Mouse (Mus musculus) limb, embryonic 13.5 days (tissue): Measurements from ENCODE around the gene Asf1b. TPM values are rescaled to one million over a fixed set of nuclear protein-coding genes. Genes with fewer than 3 reads are reported as not detected.

ENCODE experiments used
- ATAC-seq: fragments of 200-750 bp; cut with Nextera tagmentation; 2 replicates; pipeline ENCODE4 v1.8.0; 2017; ENCODE audit warnings: low read depth, moderate number of reproducible peaks, moderate TSS enrichment; ENCODE audit not compliant: low FRiP score
- H3K27ac ChIP-seq: fragments of 300-500 bp; sonication (generic); 2 replicates; pipeline ENCODE4 v1.5.1; 2015; ENCODE audit warnings: inconsistent platforms, mild to moderate bottlenecking, moderate library complexity
- H3K27me3 ChIP-seq: fragments of 300-500 bp; sonication (generic); 2 replicates; pipeline ENCODE4 v1.6.1; 2015; ENCODE audit warnings: mild to moderate bottlenecking, inconsistent platforms
- H3K36me3 ChIP-seq: fragments of 300-500 bp; sonication (generic); 2 replicates; pipeline ENCODE4 v1.6.1; 2015; ENCODE audit warnings: inconsistent platforms, mild to moderate bottlenecking, moderate library complexity
- H3K4me1 ChIP-seq: fragments of 300-500 bp; sonication (generic); 2 replicates; pipeline ENCODE4 v1.6.1; 2015; ENCODE audit warnings: inconsistent platforms
- H3K4me2 ChIP-seq: fragments of 300-500 bp; sonication (generic); replicated peaks from 2 replicates; pipeline ENCODE4 v1.6.1; 2015; ENCODE audit warnings: inconsistent platforms, mild to moderate bottlenecking, moderate library complexity
- H3K4me3 ChIP-seq: fragments of 300-500 bp; sonication (generic); 2 replicates; pipeline ENCODE4 v1.5.1; 2015; ENCODE audit warnings: moderate library complexity, mild to moderate bottlenecking, inconsistent platforms
- H3K9ac ChIP-seq: fragments of 300-500 bp; sonication (generic); 2 replicates; pipeline ENCODE4 v1.6.1; 2015; ENCODE audit warnings: mild to moderate bottlenecking, inconsistent platforms
- H3K9me3 ChIP-seq: fragments of 300-500 bp; sonication (generic); 2 replicates; pipeline ENCODE4 v1.6.1; 2016; ENCODE audit warnings: inconsistent platforms
- WGBS: fragments of 180-500 bp; shearing (Covaris S2); methylation state at CpG from one replicate; pipeline ENCODE4 v1.1.7; 2015; 5-methylcytosine and 5-hydroxymethylcytosine counted together
- microRNA counts: library from miRNA; unstranded; fragments of <30 nt; microRNA quantifications from one replicate; lab custom pipeline; 2016
- microRNA-seq: library from miRNA; unstranded; fragments of <30 nt; microRNA quantifications from one replicate; pipeline ENCODE4, GENCODE M21; 2016
- polyA plus RNA-seq: library from polyadenylated mRNA; unstranded; fragments of >200 nt; fragmentation: Nextera tagmentation; extraction: Ambion mirVana; gene quantifications from 2 replicates; pipeline ENCODE4 v1.2.1, GENCODE M21; 2015

The Asf1b gene
- polyA plus RNA-seq, 1 experiment from 2014 or later, result 52.9 TPM

DNA sequence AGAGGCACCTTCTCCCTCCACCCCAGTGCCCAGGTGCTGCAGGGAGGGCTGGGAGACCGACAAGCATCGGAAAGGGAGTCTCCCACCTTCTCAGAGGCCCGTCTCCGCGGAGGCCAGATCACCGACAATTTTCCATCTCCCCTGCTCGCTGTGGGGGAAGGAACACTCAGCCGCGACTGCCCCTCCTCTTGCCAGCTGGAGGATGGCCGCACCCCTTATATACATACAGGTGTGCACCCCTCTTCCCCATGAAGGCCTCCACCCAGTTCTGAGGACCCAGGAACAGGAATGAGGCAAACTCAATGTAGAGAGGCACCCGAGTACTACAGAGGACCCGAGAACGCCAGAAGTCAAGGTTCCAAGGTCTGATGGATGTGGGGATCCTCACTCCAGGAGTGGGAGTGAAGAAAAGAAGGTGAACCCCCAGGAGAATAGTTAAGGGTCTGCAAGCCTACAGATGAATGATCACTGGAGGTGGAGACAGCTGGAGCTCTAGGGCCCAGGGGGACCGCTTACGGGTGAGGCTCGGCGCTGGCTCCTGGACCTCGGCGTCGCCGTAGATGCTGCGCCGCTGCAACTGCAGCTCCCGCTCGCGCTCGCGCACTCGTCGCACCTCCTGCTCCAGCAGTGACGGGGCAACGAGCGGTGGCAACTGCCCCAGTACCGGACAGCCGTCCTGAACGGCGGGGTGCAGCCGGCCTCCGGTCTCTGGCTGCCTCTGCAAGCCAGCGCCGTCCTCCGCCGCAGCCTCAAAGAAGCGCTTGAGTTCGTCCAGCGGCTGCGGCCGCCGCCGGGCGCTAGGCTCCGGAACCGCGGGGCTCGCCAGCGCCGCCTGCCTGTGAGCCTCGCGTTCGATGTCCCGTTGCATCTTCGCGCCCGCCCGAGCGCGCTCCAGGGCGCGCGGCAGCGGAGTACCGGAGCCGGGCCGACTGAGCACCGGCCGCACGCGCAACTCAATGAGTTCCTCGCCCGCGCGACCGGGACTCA, 55.6 kb downstream of the Asf1b start:
- no peak overlapping the region for H3K27ac ChIP-seq
- 2% methylated on average over 83 of the region's 83 CpGs for WGBS
- ATAC-seq, result 0 out of 2 replicates have a peak, but pooled peaks have one; percentile 46
- H3K9ac ChIP-seq, result peak overlapping the region; percentile 70
- peaks cover 44% of the 10 kb centered on the region for H3K27me3 ChIP-seq
- H3K9me3 ChIP-seq, result no peaks in the 10 kb centered on the region
- H3K4me1 ChIP-seq, result peaks cover 30% of the 10 kb centered on the region
- no peaks in the 10 kb centered on the region for H3K36me3 ChIP-seq
- H3K4me2 ChIP-seq, result peak overlapping the region; percentile 96
- H3K4me3 ChIP-seq, result peak overlapping the region; percentile 58

DNA sequence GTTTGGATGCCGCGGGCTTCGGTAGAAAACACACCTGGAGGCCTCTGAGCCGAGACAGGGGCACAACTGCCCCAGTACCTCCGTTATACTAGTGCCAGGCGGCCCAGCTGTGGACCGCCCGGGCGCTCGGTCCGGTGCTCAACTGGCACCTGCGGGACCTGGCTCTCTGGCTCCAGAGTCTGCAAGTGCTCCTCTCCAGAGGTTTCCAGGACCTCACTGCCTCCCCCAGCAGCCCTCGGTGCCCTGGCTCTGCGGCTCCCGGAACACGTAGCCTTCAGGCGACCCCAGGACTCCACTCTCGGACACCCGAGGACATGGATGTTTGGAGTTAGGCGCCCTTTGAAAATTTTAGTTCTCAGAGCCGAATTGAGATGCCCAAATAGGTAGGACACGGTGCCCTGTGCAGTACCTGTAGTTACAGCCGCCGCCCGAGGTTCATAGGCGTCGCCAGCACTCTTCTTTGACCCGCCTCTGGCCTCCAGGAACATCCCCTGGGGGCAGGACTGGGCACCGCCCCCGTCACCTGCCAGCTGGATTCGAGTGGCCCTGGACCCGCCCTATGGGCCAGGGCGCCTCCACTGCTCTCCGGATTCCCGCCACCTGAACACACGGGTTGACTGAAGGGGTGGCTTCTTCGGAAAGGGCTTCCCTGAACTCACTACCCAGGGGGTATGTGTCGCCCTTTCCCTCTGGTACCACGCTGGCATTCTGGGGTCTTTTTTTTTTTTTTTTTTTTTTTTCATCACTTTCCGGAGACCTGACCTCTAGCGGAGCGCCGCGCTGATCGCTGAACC, 56.6 kb downstream of the Asf1b start, which contains the start of gene 2210011C24Rik:
TSS of gene 2210011C24Rik (minus strand) at position 467 of the 794 bp plus-strand sequence.
- Histone ChIP-seq H3K27ac (no peak within 1 kb of the TSS), H3K27me3 (peaks cover 44% of the 10 kb centered on the region), H3K9me3 (no peaks in the 10 kb centered on the region), H3K4me1 (peaks cover 30% of the 10 kb centered on the region), H3K4me2 (peak within 1 kb of the TSS; percentile 96), H3K36me3 (no peaks in the 10 kb centered on the region), H3K4me3 (peak within 1 kb of the TSS; percentile 58), H3K9ac (peak within 1 kb of the TSS; percentile 70)
- ATAC-seq, result no peak
- under 1% methylated on average over 45 of the region's 45 CpGs for WGBS

DNA sequence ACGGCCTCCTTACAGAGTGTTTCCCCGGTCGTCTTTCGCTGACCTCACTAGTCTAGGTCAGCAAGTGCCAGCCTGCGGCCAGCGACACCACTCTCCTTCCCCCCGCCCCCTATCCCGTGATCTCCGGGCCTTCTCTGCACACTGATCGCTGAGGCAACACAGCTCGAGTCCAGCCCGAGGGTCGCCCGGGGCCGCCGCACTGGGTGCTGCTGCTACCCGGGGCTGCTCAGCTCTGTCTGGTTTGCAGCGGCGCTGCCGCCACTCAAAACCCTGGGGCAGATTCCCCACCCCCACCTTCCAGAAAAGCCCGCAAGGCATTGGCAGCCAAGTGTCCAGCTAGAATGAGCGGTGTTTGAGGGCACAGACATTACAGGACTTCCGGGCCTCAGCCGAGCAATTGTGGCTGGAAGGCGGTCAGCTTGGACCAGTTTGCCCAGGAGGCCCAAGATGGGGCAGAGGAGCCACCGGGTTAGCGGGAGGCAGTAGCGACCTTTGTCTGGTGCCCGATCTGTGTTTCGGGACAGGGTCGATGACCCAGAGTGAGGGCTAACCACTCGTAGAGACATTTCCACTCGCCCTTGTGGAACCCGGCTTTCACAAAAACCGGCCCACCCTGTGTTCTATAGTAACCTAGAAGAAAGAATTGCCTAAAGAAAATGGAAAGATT, 57.3 kb downstream of the Asf1b start:
- H3K4me2 ChIP-seq, result peak overlapping the region; percentile 96
- H3K27ac ChIP-seq, result no peak overlapping the region
- peaks cover 30% of the 10 kb centered on the region for H3K4me1 ChIP-seq
- 7% methylated on average over 35 of the region's 35 CpGs for WGBS
- ATAC-seq, result no peak
- no peaks in the 10 kb centered on the region for H3K9me3 ChIP-seq
- peak overlapping the region; percentile 58 for H3K9ac ChIP-seq
- no peaks in the 10 kb centered on the region for H3K36me3 ChIP-seq
- H3K27me3 ChIP-seq, result peaks cover 44% of the 10 kb centered on the region
- peak overlapping the region; percentile 58 for H3K4me3 ChIP-seq

DNA sequence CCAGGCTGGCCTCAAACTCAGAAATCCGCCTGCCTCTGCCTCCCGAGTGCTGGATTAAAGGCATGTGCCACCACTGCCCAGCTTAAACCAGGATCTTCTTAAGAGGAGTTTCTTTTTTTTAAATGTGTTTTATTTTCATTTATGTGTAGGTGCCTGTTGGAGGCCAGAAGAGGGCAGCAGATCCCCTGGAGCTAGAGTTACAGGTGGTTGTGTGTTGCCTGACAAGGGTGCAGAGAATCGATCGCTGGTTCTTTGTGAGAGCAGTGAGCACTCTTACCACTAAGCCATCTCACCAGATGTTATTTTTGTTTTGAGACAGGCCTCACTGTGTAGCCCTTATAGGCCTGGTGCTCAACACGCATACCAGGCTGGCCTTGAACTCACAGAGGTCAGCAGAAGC, 60.5 kb downstream of the Asf1b start:
- no peak for ATAC-seq
- H3K36me3 ChIP-seq, result no peaks in the 10 kb centered on the region
- H3K9ac ChIP-seq, result no peak overlapping the region
- no peak overlapping the region for H3K27ac ChIP-seq
- no peak overlapping the region for H3K4me2 ChIP-seq
- no peaks in the 10 kb centered on the region for H3K9me3 ChIP-seq
- H3K27me3 ChIP-seq, result peaks cover 52% of the 10 kb centered on the region
- H3K4me1 ChIP-seq, result peaks cover 16% of the 10 kb centered on the region
- WGBS, result 91% methylated on average over 5 of the region's 5 CpGs
- H3K4me3 ChIP-seq, result no peak overlapping the region

DNA sequence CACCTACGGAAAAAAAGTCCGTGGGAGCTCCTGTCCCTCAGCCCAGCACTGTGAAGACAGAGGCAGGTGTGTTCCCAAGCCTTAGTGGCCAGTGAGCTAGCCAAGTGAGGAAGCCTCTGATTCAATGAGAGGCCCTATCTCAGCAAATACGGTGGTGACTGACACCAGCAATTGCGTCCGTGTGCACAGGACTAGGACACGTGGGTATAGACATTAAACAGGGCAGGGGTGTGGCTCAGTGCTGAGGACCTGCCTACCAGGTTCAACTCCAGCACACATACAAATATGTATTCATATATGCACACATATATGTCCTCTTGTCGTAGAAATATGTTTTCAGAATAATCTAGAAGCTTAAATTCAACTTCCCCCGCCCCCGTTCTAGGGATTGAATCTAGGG, 64.4 kb downstream of the Asf1b start:
- H3K4me1 ChIP-seq, result peaks cover 13% of the 10 kb centered on the region
- H3K9me3 ChIP-seq, result no peaks in the 10 kb centered on the region
- 81% methylated on average over 9 of the region's 9 CpGs for WGBS
- H3K27ac ChIP-seq, result no peak overlapping the region
- H3K36me3 ChIP-seq, result no peaks in the 10 kb centered on the region
- no peak overlapping the region for H3K9ac ChIP-seq
- ATAC-seq, result no peak
- peaks cover 49% of the 10 kb centered on the region for H3K27me3 ChIP-seq
- H3K4me3 ChIP-seq, result no peak overlapping the region
- no peak overlapping the region for H3K4me2 ChIP-seq

MicroRNAs encoded within 50 kb of the gene (microRNA counts, 519-probe panel; counts per million panel counts)
- microRNA mmu-miR-1199 (lab: Ali Mortazavi, UCI), result not detected

Small RNA genes lying within 50 kb of the gene (microRNA-seq; reads per million reads assigned to microRNA genes)
- gene Gm44330 (not detected), gene Gm44450 (not detected), gene Mir1199 (not detected), gene Mir8111 (3.0 reads per million, percentile 12 among the genes with 10 or more reads in this experiment)

Other genes with a start within 250 kb of the Asf1b start
- 138 and 143 TPM in 2 replicates for gene Ddx39, start 240.3 kb upstream of the Asf1b start, polyA plus RNA-seq
- gene Adgre5, start 214.2 kb upstream of the Asf1b start, polyA plus RNA-seq, result 35.8 and 39.8 TPM in 2 replicates
- gene Adgrl1, start 55.4 kb upstream of the Asf1b start, polyA plus RNA-seq, result 28.1 and 29.3 TPM in 2 replicates
- gene Gm10644, start 302 bp upstream of the Asf1b start, polyA plus RNA-seq, result 0.40 and 0.43 TPM in 2 replicates
- gene Prkaca, start 17.5 kb downstream of the Asf1b start, polyA plus RNA-seq, result 169 and 174 TPM in 2 replicates
- gene Samd1, start 42.2 kb downstream of the Asf1b start, polyA plus RNA-seq, result 12.3 and 12.4 TPM in 2 replicates
- 1.3 and 1.4 TPM in 2 replicates for gene 1700067K01Rik, start 46.0 kb downstream of the Asf1b start, polyA plus RNA-seq
- 0.22 and 0.31 TPM in 2 replicates for gene 2210011C24Rik, start 56.7 kb downstream of the Asf1b start, polyA plus RNA-seq
- 6.6 and 7.6 TPM in 2 replicates for gene Palm3, start 66.0 kb downstream of the Asf1b start, polyA plus RNA-seq
- 0.98 and 1.1 TPM in 2 replicates for gene Il27ra, start 87.1 kb downstream of the Asf1b start, polyA plus RNA-seq
- not detected in 2 replicates for gene Rln3, start 89.5 kb downstream of the Asf1b start, polyA plus RNA-seq
- 1.5 and 1.6 TPM in 2 replicates for gene Gm10643, start 109.6 kb downstream of the Asf1b start, polyA plus RNA-seq
- 9.5 and 10.1 TPM in 2 replicates for gene Rfx1, start 111.3 kb downstream of the Asf1b start, polyA plus RNA-seq
- 12.4 and 13.3 TPM in 2 replicates for gene Dcaf15, start 149.3 kb downstream of the Asf1b start, polyA plus RNA-seq
- gene Podnl1, start 170.5 kb downstream of the Asf1b start, polyA plus RNA-seq, result 1.9 and 2.2 TPM in 2 replicates
- gene Cc2d1a, start 192.4 kb downstream of the Asf1b start, polyA plus RNA-seq, result 27.6 and 29.3 TPM in 2 replicates
- 1.6 and 2.0 TPM in 2 replicates for gene 4930432K21Rik, start 192.5 kb downstream of the Asf1b start, polyA plus RNA-seq
- gene Nanos3, start 229.7 kb downstream of the Asf1b start, polyA plus RNA-seq, result 5.7 TPM in 2 replicates